Mouse (Mus musculus) heart, postnatal 0 days (tissue): Measurements from ENCODE around the gene Elf4.

Source experiments
- CTCF ChIP-seq: IDR thresholded peaks from 2 replicates; pipeline ENCODE4 v1.5.1; 2016; ENCODE audit warnings: antibody characterized with exemption, control low read depth, low read depth
- EP300 ChIP-seq: IDR thresholded peaks from 2 replicates; pipeline ENCODE4 v1.6.1; 2016; ENCODE audit warnings: antibody characterized with exemption, low read depth

- TF ChIP-seq CTCF, result no peak
- no peak for TF ChIP-seq EP300
These were observed 44.5 kb downstream of the Elf4 start for GRCm38 (mm10) chrX:48418417-48418816.
